Mouse (Mus musculus): Measurements from ENCODE around the gene Tmem185b. TPM values are rescaled to one million over a fixed set of nuclear protein-coding genes. Genes with fewer than 3 reads are reported as not detected.

The Tmem185b gene
- total and polyA plus RNA-seq, 3 experiments = 27.7 to 58.0 (median 35.9) TPM

DNA sequence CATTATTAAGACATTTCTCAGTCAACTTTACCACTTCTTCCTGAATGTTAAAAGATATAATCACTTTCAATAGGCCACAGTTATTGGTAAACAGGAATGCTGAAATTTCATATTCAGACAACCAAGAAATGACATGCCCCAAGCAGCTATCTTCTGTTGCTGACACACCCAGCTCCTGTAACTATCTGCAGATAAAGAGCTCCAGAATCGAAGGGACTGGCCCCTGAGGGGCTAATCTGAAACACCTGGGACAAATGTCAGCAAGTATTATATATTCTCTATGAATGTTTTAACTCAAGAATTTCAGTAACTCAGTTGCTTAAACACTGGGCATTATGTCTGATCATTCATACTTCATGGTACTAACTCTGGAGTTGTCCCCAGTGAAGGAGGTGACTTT lies 44.2 kb downstream of the Tmem185b start:
- TF ChIP-seq TAL1 (conservative IDR thresholded peaks at IDR 0.05; ENCODE audit: low read depth, low read length) (no peak), GATA2 (IDR thresholded peaks at IDR 0.05; ENCODE audit: borderline replicate concordance, low read depth, low read length) (no peak), POLR2AphosphoS5 (IDR thresholded peaks at IDR 0.05; ENCODE audit: insufficient replicate concordance, low read depth, low read length) (no peak), CTCF (IDR thresholded peaks at IDR 0.05; ENCODE audit: low read depth, low read length) (no peak), GATA1 (IDR thresholded peaks at IDR 0.05; ENCODE audit: borderline replicate concordance, low read length) (no peak)
- Histone ChIP-seq H3K9me3 (replicated peaks) (no peaks in the 10 kb centered on the region), H3K27me3 (ENCODE audit: insufficient read depth, low read length) (no peaks in the 10 kb centered on the region), H3K4me1 (ENCODE audit: insufficient read depth, low read depth, low read length) (peaks cover 3% of the 10 kb centered on the region; the same call in 1 of the 2 replicates), H3K36me3 (replicated peaks) (peaks cover 61% of the 10 kb centered on the region), H3K4me3 (ENCODE audit: low read depth, low read length) (no peak overlapping the region)
- DNase-seq (ENCODE audit: low spot score) (no peak), ATAC-seq (ENCODE audit: extremely low read depth, insufficient number of reproducible peaks, low FRiP score, poor library complexity, severe bottlenecking) (no peak)

Other genes starting within 250 kb of the Tmem185b start
- gene Inhbb, start 103.9 kb upstream of the Tmem185b start, total RNA-seq (2014; fragmentation: Nextera tagmentation) = not detected in 2 replicates
- under 0.01 and 0.05 TPM in 2 replicates for gene Inhbb, start 103.9 kb upstream of the Tmem185b start, total RNA-seq (2017)
- not detected in 2 replicates for gene Inhbb, start 103.9 kb upstream of the Tmem185b start, polyA plus RNA-seq (2012)
- gene Ralb, start 21.4 kb upstream of the Tmem185b start, total RNA-seq (2014; fragmentation: Nextera tagmentation) = 37.4 and 39.9 TPM in 2 replicates
- 91.8 and 97.4 TPM in 2 replicates for gene Ralb, start 21.4 kb upstream of the Tmem185b start, total RNA-seq (2017)
- 51.5 and 60.5 TPM in 2 replicates for gene Ralb, start 21.4 kb upstream of the Tmem185b start, polyA plus RNA-seq (2012)
- 71.5 and 81.8 TPM in 2 replicates for gene Epb41l5, start 122.8 kb downstream of the Tmem185b start, total RNA-seq (2014; fragmentation: Nextera tagmentation)
- gene Epb41l5, start 122.8 kb downstream of the Tmem185b start, total RNA-seq (2017) = 18.5 and 22.5 TPM in 2 replicates
- 4.3 and 7.4 TPM in 2 replicates for gene Epb41l5, start 122.8 kb downstream of the Tmem185b start, polyA plus RNA-seq (2012)

Measured in G1E (cell line).